Mouse (Mus musculus): ENCODE results near the gene Pkp4.

GRCm38 (mm10) chr2:59159961-59160604, 567 bp upstream of the Pkp4 start:
- no peak for TF ChIP-seq POLR2A (IDR thresholded peaks at IDR 0.05; ENCODE audit: extremely low read depth, insufficient read depth, low read length)
- TF ChIP-seq CTCF (IDR thresholded peaks at IDR 0.05; ENCODE audit: low read depth, low read length): no peak

Data from liver, adult 2 months (tissue).